Mouse (Mus musculus) brain, adult 2 months (tissue): ENCODE data around the gene Fam19a5.
A peak's percentile ranks its signal among the peaks of the same experiment; 100 is the strongest.

Experiments used
- DNase-seq: peaks from one replicate; pipeline ENCODE4 v3.0.0; 2011; ENCODE audit warnings: low read depth, low spot score

Gene Fam19a5

DNA sequence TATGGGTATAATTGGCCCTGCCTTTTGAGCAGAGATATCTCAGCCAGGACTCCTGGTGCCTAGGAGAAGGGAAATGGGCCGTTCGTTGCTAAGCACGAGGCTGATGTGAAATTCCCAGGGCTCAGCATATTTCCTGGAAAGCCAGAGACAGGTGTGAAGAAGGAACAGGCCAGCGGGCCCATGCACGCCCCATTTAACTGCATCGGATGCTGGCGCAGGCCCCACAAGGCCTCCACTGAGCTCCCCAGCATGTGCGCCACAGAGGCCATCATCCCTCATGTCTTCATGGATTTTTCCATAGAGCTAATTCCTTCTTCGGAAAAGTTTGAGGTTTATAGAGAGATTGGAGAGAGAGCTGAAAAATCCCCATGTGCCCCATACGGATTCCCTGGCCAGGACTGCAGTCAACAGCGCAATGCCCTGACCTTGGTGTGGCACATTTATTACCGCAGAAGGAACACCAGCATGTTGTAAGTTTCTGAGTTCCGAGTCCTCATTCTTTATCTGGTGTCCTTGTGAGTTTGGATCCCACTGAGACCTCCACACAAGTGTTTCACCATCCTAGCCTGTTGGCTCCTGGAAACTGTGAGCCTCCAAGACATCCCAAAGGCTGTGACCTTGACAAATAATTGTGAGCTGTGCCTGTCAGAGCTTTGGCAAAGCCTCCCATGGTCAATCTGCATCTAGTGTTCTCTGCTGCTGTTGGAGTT is 122.1 kb downstream of the Fam19a5 start:
- DNase-seq, result peak; percentile 64

DNA sequence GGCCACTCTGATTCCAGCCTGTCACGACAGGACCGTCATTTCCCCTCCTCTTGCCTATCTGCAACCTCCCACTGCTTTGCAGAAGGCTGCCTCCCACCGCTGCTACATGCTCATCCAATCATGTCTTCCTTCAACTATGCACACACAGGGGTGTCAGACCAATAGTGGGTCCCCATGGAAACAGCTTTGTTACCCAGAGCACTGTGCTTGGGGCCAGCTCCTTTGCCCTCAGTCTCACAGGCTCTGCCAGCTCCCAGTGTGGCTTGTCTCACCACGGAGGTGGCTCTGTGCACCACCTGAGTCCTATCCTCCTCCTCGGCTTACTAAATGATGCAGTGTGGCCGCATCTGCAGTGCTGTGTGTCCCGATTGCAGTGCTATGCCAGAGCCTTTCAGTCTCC is 123.3 kb downstream of the Fam19a5 start:
- peak; percentile 52 for DNase-seq

DNA sequence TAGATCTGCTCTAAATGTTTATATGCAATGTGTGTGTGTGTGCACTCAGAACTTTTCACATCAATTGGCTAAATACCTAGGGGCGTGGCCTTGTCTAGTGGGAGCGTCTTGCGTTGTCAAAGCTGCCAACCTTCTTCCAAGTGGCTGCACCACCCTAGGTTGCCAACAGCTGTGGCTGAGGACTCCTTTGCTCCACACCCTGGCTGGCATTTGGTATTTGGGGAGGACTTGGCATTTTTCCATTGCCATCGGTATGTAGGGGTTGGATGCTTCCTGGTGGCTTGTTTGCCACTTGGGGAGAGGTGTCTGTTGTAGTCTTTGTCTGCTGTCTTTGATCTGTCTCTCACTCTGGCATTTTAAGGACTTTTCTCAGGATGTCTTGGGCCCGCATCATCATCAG is 124.0 kb downstream of the Fam19a5 start:
- peak; percentile 62 for DNase-seq

DNA sequence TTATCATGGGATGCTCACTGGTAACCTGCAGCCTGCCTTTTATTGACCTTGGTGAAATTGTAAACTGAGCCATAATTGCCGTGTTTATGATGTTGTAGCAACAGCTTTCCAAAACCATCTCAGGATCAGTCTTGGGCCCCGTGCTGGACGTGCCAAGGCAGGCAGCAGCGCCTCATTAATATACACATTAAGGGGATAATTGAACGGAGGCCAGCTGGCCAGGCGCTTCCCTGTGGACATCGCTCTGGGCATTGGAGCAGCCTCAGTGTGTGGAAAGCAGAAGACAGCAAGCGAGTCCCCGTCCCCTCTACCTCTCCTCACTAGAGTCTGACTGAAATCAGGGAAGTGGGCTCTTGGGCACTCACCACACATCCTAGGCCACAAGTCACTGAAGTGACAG is 127.8 kb downstream of the Fam19a5 start:
- no peak for DNase-seq

DNA sequence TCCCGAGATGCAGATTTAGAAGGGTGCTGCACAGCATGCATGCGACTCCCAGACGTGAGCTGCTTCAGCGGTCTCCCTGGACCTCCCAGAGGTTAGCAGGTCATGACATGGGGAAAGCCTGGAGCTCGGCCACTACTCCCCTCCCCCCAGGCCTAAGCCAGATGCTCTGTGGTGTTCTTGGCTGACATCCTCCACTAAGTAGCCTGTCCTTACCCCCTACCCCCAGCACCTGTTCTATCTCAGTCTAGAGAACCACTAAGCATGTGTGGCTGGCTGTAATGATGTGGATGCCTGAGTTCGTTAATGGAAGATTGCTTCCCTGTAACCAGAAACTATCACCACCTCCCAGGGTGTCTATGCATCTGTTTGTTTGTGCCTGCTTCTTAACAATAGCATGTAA is 134.6 kb downstream of the Fam19a5 start:
- DNase-seq, result no peak

DNA sequence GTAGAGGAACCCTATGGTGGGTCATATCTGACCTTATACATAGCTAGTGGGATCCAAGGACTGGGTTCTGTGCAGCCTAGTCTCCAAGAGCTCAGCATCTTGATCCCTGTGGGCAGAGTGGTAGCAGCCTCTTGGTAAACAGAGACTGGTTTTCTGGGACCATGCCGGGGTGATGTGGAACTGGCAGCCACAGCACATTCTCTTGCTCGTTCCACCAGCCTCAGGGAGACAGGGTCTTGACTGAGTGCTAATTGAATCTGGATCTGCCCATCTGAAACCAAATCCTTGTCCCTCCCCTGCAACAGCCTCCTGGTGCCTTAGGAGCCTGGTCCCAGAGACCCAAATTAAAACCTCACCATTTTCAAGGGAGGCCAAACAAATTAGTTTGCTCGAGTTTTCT is 138.3 kb downstream of the Fam19a5 start:
- no peak for DNase-seq

DNA sequence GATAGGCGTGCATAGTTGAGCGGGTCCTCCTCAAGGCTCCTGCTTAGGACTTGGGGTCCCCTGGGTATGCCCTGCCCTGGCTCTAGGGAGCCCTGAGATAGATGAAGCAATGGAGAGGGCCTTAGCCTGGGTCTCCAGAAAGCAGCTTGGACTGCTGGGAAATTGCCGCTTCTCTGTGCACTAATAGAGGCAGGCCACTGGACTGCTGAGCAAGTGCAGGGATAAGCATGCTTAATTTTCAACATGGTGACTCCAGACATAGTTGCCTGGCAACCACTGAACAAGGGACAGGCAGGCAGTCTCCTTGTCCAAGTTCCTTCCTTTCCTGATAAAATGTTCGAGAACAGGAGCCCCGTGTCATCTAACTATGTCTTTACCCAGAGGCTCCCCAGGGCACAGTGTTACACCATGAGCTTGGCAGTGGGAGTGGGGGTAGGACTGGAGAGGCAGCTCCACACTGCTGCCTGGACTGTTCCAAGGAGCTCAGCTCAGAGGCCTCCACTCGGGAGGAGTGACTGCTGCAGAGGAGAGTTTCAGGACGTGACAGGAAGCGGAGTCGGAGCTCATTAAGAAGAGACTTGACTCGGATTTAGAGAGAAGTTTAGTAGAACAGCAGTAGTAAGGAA is 142.4 kb downstream of the Fam19a5 start:
- no peak for DNase-seq

DNA sequence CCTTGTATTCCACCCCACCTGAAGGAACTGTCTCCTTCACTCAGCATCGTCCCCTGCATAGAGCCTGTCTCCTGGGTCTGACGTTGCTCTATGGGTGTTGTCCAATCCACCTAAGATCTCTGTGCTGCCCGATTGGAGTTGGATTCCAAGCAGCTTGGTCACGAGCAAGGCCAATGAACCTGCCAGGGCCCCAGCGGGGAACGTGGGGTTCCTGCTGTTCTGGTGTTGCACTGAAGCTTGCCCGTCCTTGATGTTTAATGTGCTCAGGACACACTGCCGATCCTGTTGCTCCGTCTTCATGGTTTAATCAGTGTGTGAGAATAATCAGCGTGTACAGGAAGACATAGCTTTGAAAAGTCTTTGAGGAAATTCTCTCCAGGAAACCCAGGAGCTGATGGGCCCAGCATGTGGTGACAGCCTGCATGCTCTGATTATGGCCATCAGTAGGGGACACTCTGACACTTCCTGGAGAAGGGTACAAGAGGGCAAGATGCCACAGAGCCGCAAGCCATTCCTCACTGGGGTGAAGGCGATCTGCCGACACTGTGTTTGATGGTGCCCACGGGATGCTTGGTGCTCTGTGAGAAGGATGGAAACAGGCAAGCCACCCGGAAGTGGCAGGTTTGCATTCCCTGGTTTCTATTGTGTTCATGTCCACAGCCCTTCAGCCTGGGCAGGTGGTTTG is 147.3 kb downstream of the Fam19a5 start:
- peak; percentile 40 for DNase-seq

DNA sequence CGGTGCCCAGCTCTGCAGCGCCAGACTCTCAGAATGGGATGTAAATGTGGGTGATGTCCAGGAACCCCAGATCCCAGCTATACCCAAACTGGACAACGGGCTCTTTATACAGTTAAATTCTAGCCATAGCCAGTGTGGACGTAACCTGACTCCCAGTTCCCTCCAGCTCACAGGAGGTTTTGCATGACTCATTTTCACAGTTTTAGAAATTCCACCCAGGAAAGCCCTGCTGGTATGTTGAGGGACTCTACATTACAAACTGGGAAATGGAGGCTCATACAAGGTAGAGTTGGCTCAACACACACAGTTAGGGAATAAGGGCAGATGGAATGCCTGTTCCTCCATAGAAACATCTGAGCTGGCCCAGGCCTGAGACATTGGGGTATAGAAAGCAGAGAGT is 147.9 kb downstream of the Fam19a5 start:
- peak; percentile 50 for DNase-seq

DNA sequence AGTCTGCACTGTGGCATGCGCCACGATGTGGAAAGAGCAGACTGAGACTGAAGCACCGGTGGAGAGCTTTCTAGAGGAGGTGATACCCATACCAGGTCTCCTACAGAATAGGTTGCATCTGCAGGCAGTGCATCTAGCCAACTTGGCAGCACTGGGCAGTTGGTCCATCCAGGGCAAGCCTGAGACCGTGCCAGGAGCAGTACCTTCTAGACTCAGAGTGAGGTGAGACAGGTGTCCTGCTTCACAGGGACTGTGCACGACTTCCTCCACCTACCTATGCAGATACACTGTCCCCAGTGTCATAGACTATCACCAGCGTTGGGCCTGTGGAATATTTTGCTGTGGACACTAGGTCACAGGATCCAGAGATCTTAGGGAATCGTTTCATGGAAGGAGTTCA is 148.3 kb downstream of the Fam19a5 start:
- peak; percentile 89 for DNase-seq

DNA sequence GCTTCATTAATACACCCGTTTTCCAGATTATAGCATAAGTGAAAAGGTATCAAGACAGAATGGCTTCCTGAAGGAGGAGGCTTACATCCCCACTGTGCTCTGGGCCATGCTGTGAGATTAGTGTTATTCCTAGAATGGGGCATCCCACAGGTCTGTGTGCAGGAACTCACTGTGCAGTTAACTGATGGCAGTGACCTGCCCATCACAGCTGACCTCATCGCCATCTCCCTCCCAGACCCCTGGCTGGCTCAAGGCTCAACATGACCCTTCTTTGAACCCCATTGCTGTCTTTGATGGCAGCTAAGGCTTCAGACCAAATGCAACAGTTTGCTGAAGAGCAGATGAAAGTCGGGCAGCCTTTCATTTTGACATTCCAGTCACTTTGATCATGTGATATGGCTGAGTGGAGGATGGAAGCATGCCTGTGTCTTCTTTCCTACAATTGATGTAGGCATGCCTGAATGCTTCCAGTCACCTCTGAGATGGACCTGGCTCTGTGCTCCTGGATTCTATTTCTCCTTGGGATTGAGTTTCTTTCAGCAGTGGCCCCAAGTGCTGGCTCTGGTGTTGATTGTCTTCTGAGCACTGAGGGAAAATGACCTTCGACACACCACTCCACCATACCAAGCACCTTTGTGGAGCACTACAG is 148.9 kb downstream of the Fam19a5 start:
- DNase-seq, result no peak

DNA sequence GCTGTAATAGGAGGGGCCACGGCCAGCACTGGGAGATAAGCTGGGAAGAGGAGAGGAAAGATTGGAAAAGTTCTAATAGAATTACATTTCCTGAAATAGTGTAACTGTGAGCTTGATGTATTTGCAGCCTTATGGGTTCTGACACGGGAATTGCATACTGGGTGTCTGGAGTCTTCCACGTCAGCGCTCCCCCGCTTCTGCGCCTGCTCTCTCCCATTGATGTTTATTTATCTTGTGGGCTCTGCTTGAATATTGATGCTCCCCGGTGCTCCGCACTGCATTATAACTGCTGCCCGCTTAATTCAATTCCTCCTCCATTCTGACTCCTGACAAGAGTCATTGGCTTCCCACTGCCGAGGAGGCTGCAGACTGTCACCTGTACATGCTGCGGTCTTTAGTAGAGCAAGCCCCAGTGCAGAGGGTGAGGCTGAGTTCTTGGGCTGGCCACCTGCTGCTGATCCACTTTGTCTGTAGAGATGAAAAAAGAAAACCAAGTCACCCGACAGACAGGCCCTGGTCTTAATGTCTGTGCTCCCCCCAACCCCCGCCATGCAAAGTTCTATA is 153.4 kb downstream of the Fam19a5 start:
- DNase-seq, result peak; percentile 42

DNA sequence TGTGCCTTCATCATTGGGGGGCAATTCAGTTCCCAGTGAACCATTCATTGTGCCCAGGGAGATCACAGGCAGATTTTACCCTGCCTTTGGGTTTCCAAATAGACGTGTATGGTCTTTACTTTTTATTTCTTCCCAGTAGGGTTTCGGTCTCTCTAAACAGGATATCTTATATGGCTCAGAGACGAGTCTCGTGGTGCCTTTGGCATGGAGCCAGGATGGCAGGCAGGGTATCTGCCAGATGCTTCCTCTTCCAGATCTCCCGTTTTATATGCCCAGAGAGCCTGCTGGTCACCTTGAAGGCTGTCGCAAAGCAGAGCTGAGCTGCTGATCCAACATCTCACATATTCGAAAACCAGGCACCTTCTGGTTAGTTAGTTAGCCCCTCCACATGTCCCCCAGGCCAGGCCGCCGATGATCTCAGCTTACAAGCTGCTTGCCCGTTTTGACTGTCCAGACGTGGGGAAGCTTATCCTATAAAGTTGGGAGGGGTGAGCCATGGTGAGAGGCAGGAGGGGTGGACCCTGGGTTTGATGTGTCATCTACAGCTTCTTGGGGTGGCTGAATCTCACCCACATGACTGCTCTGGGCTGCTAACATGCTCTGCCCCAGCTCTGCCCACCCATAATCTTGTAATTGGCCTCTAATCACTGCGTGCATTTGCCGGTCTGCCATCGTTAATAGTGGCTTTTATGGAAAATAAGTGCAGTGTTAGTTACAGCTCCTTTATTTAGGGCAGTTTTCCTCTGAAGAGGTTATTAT is 154.6 kb downstream of the Fam19a5 start:
- DNase-seq, result peak; percentile 64

DNA sequence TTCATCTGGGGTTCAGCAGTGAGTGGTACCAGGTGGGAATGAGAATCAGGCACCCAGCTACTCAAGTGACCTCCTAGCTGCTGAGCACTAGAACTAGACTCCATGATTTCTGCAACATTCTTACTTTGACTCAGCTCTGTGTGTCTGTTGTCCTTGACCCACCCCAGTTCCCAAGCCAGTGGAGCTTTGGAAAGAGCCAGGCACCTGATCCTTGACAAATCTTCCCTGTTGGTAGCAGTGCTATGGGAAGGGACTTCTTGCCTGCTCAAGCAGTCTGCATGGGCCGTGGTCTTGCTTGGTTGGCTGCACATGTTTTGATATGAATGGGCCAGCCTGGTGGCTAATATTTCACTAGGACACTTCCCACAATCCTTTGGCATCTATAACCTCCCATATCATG is 158.7 kb downstream of the Fam19a5 start:
- DNase-seq, result no peak

DNA sequence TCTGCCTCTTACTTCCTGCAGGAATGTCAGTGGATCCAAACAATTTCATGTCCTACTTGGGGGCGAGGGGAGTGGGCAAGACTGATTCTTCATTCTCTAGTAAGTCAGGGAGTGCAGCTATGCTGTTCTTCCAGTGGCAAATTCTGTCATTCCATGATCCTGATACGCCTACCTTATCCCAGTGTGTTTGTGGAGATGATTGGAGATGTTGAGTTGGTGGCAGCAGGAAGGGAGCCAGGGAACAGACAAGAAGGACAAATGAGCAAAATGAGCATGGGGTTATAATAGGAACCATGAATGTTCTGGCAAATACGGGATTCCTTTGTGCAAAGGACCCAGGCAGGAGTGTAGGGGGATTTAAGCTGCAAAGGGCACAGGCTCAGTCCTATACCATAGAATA is 159.2 kb downstream of the Fam19a5 start:
- DNase-seq, result peak; percentile 65

DNA sequence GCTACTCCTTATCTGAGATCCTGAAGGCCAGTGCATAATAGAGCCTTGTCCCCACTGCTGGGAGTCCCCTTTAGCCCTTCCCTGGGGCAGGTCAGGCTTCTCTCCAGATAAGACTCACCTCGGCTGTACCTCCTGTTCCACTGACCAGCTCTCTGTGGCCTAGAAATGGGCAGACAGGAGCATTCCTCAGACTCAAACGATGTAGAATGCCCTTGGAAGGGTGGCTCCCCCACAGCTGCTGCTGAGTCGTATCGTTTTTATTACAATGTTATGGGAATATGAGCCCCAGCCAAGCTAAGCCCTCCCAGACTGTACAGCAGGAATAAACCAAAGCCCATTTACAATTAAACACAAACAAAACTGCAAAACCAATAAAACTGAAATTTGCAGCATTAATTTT is 167.7 kb downstream of the Fam19a5 start:
- DNase-seq, result no peak

DNA sequence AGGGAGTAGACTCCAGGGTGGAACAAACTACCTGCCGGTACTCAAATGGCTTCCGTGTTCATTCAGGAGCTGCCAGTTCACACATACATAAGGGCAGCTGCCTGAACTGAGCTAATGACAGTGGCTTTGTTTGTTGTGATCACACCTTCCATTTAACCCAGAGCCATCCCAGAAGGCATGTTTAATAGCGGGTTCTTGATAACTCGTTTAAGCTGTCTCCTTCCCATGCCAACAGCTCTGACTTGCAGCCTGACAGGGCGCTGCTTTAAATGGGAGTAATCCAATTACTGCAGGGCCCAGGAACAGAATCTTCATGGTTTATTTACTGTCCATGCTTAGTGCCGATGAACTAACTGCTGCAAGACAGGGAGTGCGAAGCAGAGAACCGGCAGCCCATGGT is 168.1 kb downstream of the Fam19a5 start:
- no peak for DNase-seq

DNA sequence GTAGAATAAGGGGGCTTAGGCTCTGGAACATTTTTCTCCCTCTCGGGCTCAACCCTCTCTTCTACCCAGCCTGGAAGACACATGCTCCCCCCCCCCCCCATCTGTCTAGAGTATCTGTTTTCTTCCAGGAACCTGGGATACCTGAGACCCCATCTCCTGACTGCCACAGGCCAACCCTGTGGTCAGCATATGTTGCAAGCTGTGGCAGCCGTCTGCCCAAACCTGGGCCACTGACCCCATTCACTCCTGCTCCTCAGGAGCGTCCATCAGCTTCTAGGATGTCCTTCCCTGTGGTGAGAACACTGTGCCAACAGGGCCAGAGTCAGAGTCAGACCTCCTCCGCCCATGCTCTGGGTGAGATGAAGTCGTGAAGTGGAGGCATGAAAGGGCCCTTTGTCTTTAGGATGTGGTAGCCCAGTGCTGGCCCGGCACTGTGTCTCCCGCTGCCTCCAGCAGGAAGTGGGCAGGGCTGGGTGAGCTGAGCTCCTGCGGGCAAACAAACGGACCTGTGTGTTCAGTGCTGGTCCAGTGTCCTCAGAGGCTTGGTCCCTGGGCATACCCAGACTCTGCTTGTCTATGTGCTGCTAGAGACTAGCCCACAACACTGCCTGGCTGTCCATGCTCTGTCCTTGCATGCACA is 171.1 kb downstream of the Fam19a5 start:
- peak; percentile 85 for DNase-seq

DNA sequence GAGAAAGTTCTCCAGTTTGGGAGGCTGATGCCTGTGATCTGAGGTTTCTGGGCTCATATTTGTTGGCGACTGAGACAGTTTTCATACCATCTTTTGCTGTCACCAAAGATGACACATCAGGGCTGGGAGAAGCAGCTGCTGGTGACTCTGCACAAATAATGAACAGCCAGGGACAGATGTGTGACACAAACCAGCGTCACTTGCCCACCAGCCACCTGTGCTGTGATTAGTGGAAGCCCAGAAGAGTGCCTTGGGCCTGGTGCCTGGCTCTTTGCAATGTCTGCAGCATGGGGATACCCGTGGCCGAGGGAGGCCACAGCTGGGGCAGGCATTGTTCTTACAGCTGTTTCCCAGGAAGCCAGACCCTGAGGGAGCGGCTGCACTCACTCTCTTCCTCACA is 173.0 kb downstream of the Fam19a5 start:
- peak; percentile 56 for DNase-seq

DNA sequence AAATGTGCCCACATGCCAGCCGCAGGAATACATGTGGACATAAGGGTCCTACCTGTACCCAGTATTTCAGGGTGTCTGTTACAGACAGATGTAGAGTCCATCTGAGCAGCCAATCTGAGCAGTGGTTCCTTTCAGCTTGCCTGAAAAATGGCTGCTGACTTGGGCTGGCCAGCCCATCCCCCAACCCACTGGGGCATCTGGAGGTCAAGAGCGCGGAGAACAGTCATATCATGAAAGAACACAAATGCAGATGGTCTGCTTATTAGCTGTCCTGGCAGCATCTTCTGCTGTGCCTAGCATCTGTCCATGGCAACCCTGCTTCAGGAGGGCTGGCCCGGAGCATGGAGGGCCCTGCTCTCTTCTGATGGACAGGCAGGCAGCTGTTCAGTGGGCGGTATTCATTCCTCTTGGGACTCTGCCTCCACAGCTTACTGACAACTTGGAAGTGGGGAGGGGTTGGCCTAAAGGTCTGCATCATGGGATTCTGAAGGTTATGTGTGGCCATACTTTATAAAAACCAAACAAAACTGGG is 179.4 kb downstream of the Fam19a5 start:
- DNase-seq, result no peak
